Mouse (Mus musculus): Measurements from ENCODE around the gene Dap. TPM values are rescaled to one million over a fixed set of nuclear protein-coding genes. Genes with fewer than 3 reads are reported as not detected.

The Dap gene
- polyA plus RNA-seq, 1 experiment from 2014 or later, result 61.4 TPM

GRCm38 (mm10) chr15:31269558-31269957, 45.4 kb downstream of the Dap start:
- DNase-seq (ENCODE audit: low spot score), result no peak
- Histone ChIP-seq H3K4me3 (ENCODE audit: low read depth, low read length) (no peak overlapping the region), H3K9me3 (replicated peaks; ENCODE audit: control insufficient read depth, low read length) (no peaks in the 10 kb centered on the region), H3K27ac (replicated peaks; ENCODE audit: low read depth, low read length) (no peak overlapping the region), H3K9ac (replicated peaks; ENCODE audit: low read length) (no peak overlapping the region), H3K36me3 (replicated peaks; ENCODE audit: control insufficient read depth, insufficient read depth, low read depth, low read length) (no peaks in the 10 kb centered on the region), H3K27me3 (ENCODE audit: control insufficient read depth, insufficient read depth, low read length) (no peaks in the 10 kb centered on the region), H3K4me2 (ENCODE audit: low read depth, low read length) (no peak overlapping the region), H3K4me1 (ENCODE audit: control insufficient read depth, insufficient read depth, low read length) (no peaks in the 10 kb centered on the region)
- ATAC-seq (replicated peaks; ENCODE audit: insufficient number of reproducible peaks, low FRiP score, low TSS enrichment, low read depth), result no peak
- 80% methylated on average over 4 of the region's 4 CpGs for WGBS

- Histone ChIP-seq H3K9me3 (replicated peaks; ENCODE audit: control insufficient read depth, low read length) (no peaks in the 10 kb centered on the region), H3K36me3 (replicated peaks; ENCODE audit: control insufficient read depth, insufficient read depth, low read depth, low read length) (no peaks in the 10 kb centered on the region), H3K9ac (replicated peaks; ENCODE audit: low read length) (no peak overlapping the region), H3K4me3 (ENCODE audit: low read depth, low read length) (no peak overlapping the region), H3K4me2 (ENCODE audit: low read depth, low read length) (no peak overlapping the region), H3K27me3 (ENCODE audit: control insufficient read depth, insufficient read depth, low read length) (no peaks in the 10 kb centered on the region), H3K27ac (replicated peaks; ENCODE audit: low read depth, low read length) (no peak overlapping the region), H3K4me1 (ENCODE audit: control insufficient read depth, insufficient read depth, low read length) (no peaks in the 10 kb centered on the region)
- DNase-seq (ENCODE audit: low spot score) (no peak), ATAC-seq (replicated peaks; ENCODE audit: insufficient number of reproducible peaks, low FRiP score, low TSS enrichment, low read depth) (no peak)
- WGBS, result 75% methylated on average over 7 of the region's 7 CpGs
These were observed 48.6 kb downstream of the Dap start for GRCm38 (mm10) chr15:31272695-31273094.

GRCm38 (mm10) chr15:31273509-31273908, 49.4 kb downstream of the Dap start:
- Histone ChIP-seq H3K27me3 (ENCODE audit: control insufficient read depth, insufficient read depth, low read length) (no peaks in the 10 kb centered on the region), H3K4me3 (ENCODE audit: low read depth, low read length) (no peak overlapping the region), H3K36me3 (replicated peaks; ENCODE audit: control insufficient read depth, insufficient read depth, low read depth, low read length) (no peaks in the 10 kb centered on the region), H3K9ac (replicated peaks; ENCODE audit: low read length) (no peak overlapping the region), H3K27ac (replicated peaks; ENCODE audit: low read depth, low read length) (no peak overlapping the region), H3K4me1 (ENCODE audit: control insufficient read depth, insufficient read depth, low read length) (no peaks in the 10 kb centered on the region), H3K4me2 (ENCODE audit: low read depth, low read length) (no peak overlapping the region), H3K9me3 (replicated peaks; ENCODE audit: control insufficient read depth, low read length) (no peaks in the 10 kb centered on the region)
- DNase-seq (ENCODE audit: low spot score) (no peak), ATAC-seq (replicated peaks; ENCODE audit: insufficient number of reproducible peaks, low FRiP score, low TSS enrichment, low read depth) (no peak)
- 76% methylated on average over 10 of the region's 10 CpGs for WGBS

- Histone ChIP-seq H3K27ac (replicated peaks; ENCODE audit: low read depth, low read length) (no peak overlapping the region), H3K4me1 (ENCODE audit: control insufficient read depth, insufficient read depth, low read length) (no peaks in the 10 kb centered on the region), H3K36me3 (replicated peaks; ENCODE audit: control insufficient read depth, insufficient read depth, low read depth, low read length) (no peaks in the 10 kb centered on the region), H3K9ac (replicated peaks; ENCODE audit: low read length) (no peak overlapping the region), H3K9me3 (replicated peaks; ENCODE audit: control insufficient read depth, low read length) (no peaks in the 10 kb centered on the region), H3K27me3 (ENCODE audit: control insufficient read depth, insufficient read depth, low read length) (no peaks in the 10 kb centered on the region), H3K4me3 (ENCODE audit: low read depth, low read length) (no peak overlapping the region), H3K4me2 (ENCODE audit: low read depth, low read length) (no peak overlapping the region)
- WGBS, result 80% methylated on average over 4 of the region's 4 CpGs
- no peak for ATAC-seq (replicated peaks; ENCODE audit: insufficient number of reproducible peaks, low FRiP score, low TSS enrichment, low read depth)
- DNase-seq (ENCODE audit: low spot score), result no peak
These were observed 54.0 kb downstream of the Dap start for GRCm38 (mm10) chr15:31278090-31278489.

GRCm38 (mm10) chr15:31279120-31279519, 55.0 kb downstream of the Dap start:
- 78% methylated on average over 2 of the region's 2 CpGs for WGBS
- Histone ChIP-seq H3K27ac (replicated peaks; ENCODE audit: low read depth, low read length) (no peak overlapping the region), H3K9ac (replicated peaks; ENCODE audit: low read length) (no peak overlapping the region), H3K4me1 (ENCODE audit: control insufficient read depth, insufficient read depth, low read length) (no peaks in the 10 kb centered on the region), H3K4me3 (ENCODE audit: low read depth, low read length) (no peak overlapping the region), H3K9me3 (replicated peaks; ENCODE audit: control insufficient read depth, low read length) (no peaks in the 10 kb centered on the region), H3K27me3 (ENCODE audit: control insufficient read depth, insufficient read depth, low read length) (no peaks in the 10 kb centered on the region), H3K36me3 (replicated peaks; ENCODE audit: control insufficient read depth, insufficient read depth, low read depth, low read length) (no peaks in the 10 kb centered on the region), H3K4me2 (ENCODE audit: low read depth, low read length) (no peak overlapping the region)
- DNase-seq (ENCODE audit: low spot score), result no peak
- no peak for ATAC-seq (replicated peaks; ENCODE audit: insufficient number of reproducible peaks, low FRiP score, low TSS enrichment, low read depth)

- no peak for DNase-seq (ENCODE audit: low spot score)
- no peaks in the 10 kb centered on the region for H3K9me3 ChIP-seq (replicated peaks; ENCODE audit: control insufficient read depth, low read length)
- no peak for ATAC-seq (replicated peaks; ENCODE audit: insufficient number of reproducible peaks, low FRiP score, low TSS enrichment, low read depth)
- H3K9ac ChIP-seq (replicated peaks; ENCODE audit: low read length), result no peak overlapping the region
- H3K27ac ChIP-seq (replicated peaks; ENCODE audit: low read depth, low read length), result no peak overlapping the region
- H3K4me3 ChIP-seq (ENCODE audit: low read depth, low read length), result no peak overlapping the region
- no peaks in the 10 kb centered on the region for H3K27me3 ChIP-seq (ENCODE audit: control insufficient read depth, insufficient read depth, low read length)
- H3K4me1 ChIP-seq (ENCODE audit: control insufficient read depth, insufficient read depth, low read length), result no peaks in the 10 kb centered on the region
- 82% methylated on average over 6 of the region's 6 CpGs for WGBS
- no peaks in the 10 kb centered on the region for H3K36me3 ChIP-seq (replicated peaks; ENCODE audit: control insufficient read depth, insufficient read depth, low read depth, low read length)
- no peak overlapping the region for H3K4me2 ChIP-seq (ENCODE audit: low read depth, low read length)
These were observed 55.5 kb downstream of the Dap start for GRCm38 (mm10) chr15:31279577-31280004.

- DNase-seq (ENCODE audit: low spot score), result no peak
These were observed 55.9 kb downstream of the Dap start for GRCm38 (mm10) chr15:31280059-31280458.

GRCm38 (mm10) chr15:31280683-31281082, 56.6 kb downstream of the Dap start:
- H3K27ac ChIP-seq (replicated peaks; ENCODE audit: low read depth, low read length), result no peak overlapping the region
- no peaks in the 10 kb centered on the region for H3K9me3 ChIP-seq (replicated peaks; ENCODE audit: control insufficient read depth, low read length)
- DNase-seq (ENCODE audit: low spot score) (no peak), ATAC-seq (replicated peaks; ENCODE audit: insufficient number of reproducible peaks, low FRiP score, low TSS enrichment, low read depth) (no peak)
- H3K4me2 ChIP-seq (ENCODE audit: low read depth, low read length), result no peak overlapping the region
- H3K4me1 ChIP-seq (ENCODE audit: control insufficient read depth, insufficient read depth, low read length), result no peaks in the 10 kb centered on the region
- no peaks in the 10 kb centered on the region for H3K36me3 ChIP-seq (replicated peaks; ENCODE audit: control insufficient read depth, insufficient read depth, low read depth, low read length)
- H3K9ac ChIP-seq (replicated peaks; ENCODE audit: low read length), result no peak overlapping the region
- H3K4me3 ChIP-seq (ENCODE audit: low read depth, low read length), result no peak overlapping the region
- no peaks in the 10 kb centered on the region for H3K27me3 ChIP-seq (ENCODE audit: control insufficient read depth, insufficient read depth, low read length)
- WGBS, result 80% methylated on average over 2 of the region's 2 CpGs

More at GRCm38 (mm10) chr15:31280059-31280458, 55.9 kb downstream of the Dap start:
- Histone ChIP-seq H3K4me2 (ENCODE audit: low read depth, low read length) (no peak overlapping the region), H3K36me3 (replicated peaks; ENCODE audit: control insufficient read depth, insufficient read depth, low read depth, low read length) (no peaks in the 10 kb centered on the region), H3K27ac (replicated peaks; ENCODE audit: low read depth, low read length) (no peak overlapping the region), H3K4me3 (ENCODE audit: low read depth, low read length) (no peak overlapping the region), H3K9me3 (replicated peaks; ENCODE audit: control insufficient read depth, low read length) (no peaks in the 10 kb centered on the region), H3K27me3 (ENCODE audit: control insufficient read depth, insufficient read depth, low read length) (no peaks in the 10 kb centered on the region), H3K9ac (replicated peaks; ENCODE audit: low read length) (no peak overlapping the region), H3K4me1 (ENCODE audit: control insufficient read depth, insufficient read depth, low read length) (no peaks in the 10 kb centered on the region)
- WGBS, result 78% methylated on average over 5 of the region's 5 CpGs
- no peak for ATAC-seq (replicated peaks; ENCODE audit: insufficient number of reproducible peaks, low FRiP score, low TSS enrichment, low read depth)

Measured in embryonic facial prominence, embryonic 11.5 days (tissue).